Mouse (Mus musculus): ENCODE results near the gene Nuak1. TPM values are rescaled to one million over a fixed set of nuclear protein-coding genes. Genes with fewer than 3 reads are reported as not detected.

Nuak1 gene
- polyA plus RNA-seq, 1 experiment from 2014 or later, result 2.4 TPM

- H3K4me3 ChIP-seq (replicated peaks; ENCODE audit: low read depth, low read length), result no peak overlapping the region
- WGBS, result 10% methylated on average over 17 of the region's 17 CpGs
- H3K36me3 ChIP-seq (ENCODE audit: insufficient read depth, low read length), result 0 out of 2 replicates have a peak, but pooled peaks cover 5% of the 10 kb centered on the region
- no peaks in the 10 kb centered on the region for H3K9me3 ChIP-seq (replicated peaks; ENCODE audit: low read length)
- ATAC-seq (replicated peaks; ENCODE audit: low FRiP score, low read depth) (peak; percentile 27; the same call in 1 of the 2 replicates), DNase-seq (ENCODE audit: low spot score) (peak; percentile 78)
- no peaks in the 10 kb centered on the region for H3K27me3 ChIP-seq (ENCODE audit: insufficient read depth, low read length)
- peaks cover 11% of the 10 kb centered on the region for H3K4me1 ChIP-seq (replicated peaks; ENCODE audit: insufficient read depth, low read length)
- H3K27ac ChIP-seq, result no peak overlapping the region
- TF ChIP-seq CTCF (IDR thresholded peaks at IDR 0.05; ENCODE audit: low read depth), result no peak
- H3K9ac ChIP-seq (ENCODE audit: low read depth, low read length), result no peak overlapping the region
- no peak overlapping the region for H3K4me2 ChIP-seq (ENCODE audit: low read length)
Measured at GRCm38 (mm10) chr10:84382900-84383883, 57.2 kb downstream of the Nuak1 start.

GRCm38 (mm10) chr10:84381276-84381798, 59.1 kb downstream of the Nuak1 start:
- DNase-seq (ENCODE audit: low spot score) (no peak), ATAC-seq (replicated peaks; ENCODE audit: low FRiP score, low read depth) (no peak)
- Histone ChIP-seq H3K9me3 (replicated peaks; ENCODE audit: low read length) (no peaks in the 10 kb centered on the region), H3K4me2 (ENCODE audit: low read length) (no peak overlapping the region), H3K27me3 (ENCODE audit: insufficient read depth, low read length) (no peaks in the 10 kb centered on the region), H3K4me3 (replicated peaks; ENCODE audit: low read depth, low read length) (no peak overlapping the region), H3K9ac (ENCODE audit: low read depth, low read length) (no peak overlapping the region), H3K4me1 (replicated peaks; ENCODE audit: insufficient read depth, low read length) (no peaks in the 10 kb centered on the region), H3K36me3 (ENCODE audit: insufficient read depth, low read length) (0 out of 2 replicates have a peak, but pooled peaks cover 5% of the 10 kb centered on the region), H3K27ac (no peak overlapping the region)
- no peak for TF ChIP-seq CTCF (IDR thresholded peaks at IDR 0.05; ENCODE audit: low read depth)
- 88% methylated on average over 2 of the region's 2 CpGs for WGBS

- Histone ChIP-seq H3K4me3 (replicated peaks; ENCODE audit: low read depth, low read length) (no peak overlapping the region), H3K36me3 (ENCODE audit: insufficient read depth, low read length) (peaks cover 11% of the 10 kb centered on the region; the same call in 1 of the 2 replicates), H3K27me3 (ENCODE audit: insufficient read depth, low read length) (no peaks in the 10 kb centered on the region), H3K9ac (ENCODE audit: low read depth, low read length) (no peak overlapping the region), H3K9me3 (replicated peaks; ENCODE audit: low read length) (no peaks in the 10 kb centered on the region), H3K27ac (no peak overlapping the region), H3K4me1 (replicated peaks; ENCODE audit: insufficient read depth, low read length) (no peaks in the 10 kb centered on the region), H3K4me2 (ENCODE audit: low read length) (no peak overlapping the region)
- no peak for TF ChIP-seq CTCF (IDR thresholded peaks at IDR 0.05; ENCODE audit: low read depth)
- WGBS, result 91% methylated on average over 1 of the region's 1 CpGs
- ATAC-seq (replicated peaks; ENCODE audit: low FRiP score, low read depth), result no peak
- no peak for DNase-seq (ENCODE audit: low spot score)
Measured at GRCm38 (mm10) chr10:84379366-84379765, 61.0 kb downstream of the Nuak1 start.

DNA sequence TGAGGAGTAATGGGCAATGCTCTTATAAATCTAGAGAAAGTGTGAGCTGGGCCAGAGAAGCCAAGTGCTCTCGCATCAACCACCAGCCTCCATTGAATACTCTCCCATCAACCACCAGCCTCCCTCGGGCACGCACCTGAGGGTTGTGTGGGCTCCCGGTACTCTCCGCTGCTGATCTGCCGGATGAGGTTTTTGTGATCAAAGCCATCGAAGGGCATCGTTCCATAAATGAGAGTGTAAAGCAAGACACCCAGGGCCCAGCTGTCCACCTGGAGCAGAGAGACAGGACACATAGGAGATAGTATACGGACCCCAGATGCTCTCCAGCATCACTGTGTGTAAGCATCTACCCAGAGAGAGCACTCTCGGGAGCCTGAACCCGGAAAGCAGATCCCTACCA, 62.4 kb downstream of the Nuak1 start:
- ATAC-seq (replicated peaks; ENCODE audit: low FRiP score, low read depth) (no peak), DNase-seq (ENCODE audit: low spot score) (no peak)
- no peaks in the 10 kb centered on the region for H3K27me3 ChIP-seq (ENCODE audit: insufficient read depth, low read length)
- no peak overlapping the region for H3K9ac ChIP-seq (ENCODE audit: low read depth, low read length)
- no peaks in the 10 kb centered on the region for H3K9me3 ChIP-seq (replicated peaks; ENCODE audit: low read length)
- H3K36me3 ChIP-seq (ENCODE audit: insufficient read depth, low read length), result peaks cover 22% of the 10 kb centered on the region
- no peaks in the 10 kb centered on the region for H3K4me1 ChIP-seq (replicated peaks; ENCODE audit: insufficient read depth, low read length)
- no peak for TF ChIP-seq CTCF (IDR thresholded peaks at IDR 0.05; ENCODE audit: low read depth)
- no peak overlapping the region for H3K4me3 ChIP-seq (replicated peaks; ENCODE audit: low read depth, low read length)
- WGBS, result 87% methylated on average over 11 of the region's 11 CpGs
- H3K27ac ChIP-seq, result no peak overlapping the region
- H3K4me2 ChIP-seq (ENCODE audit: low read length), result no peak overlapping the region

DNA sequence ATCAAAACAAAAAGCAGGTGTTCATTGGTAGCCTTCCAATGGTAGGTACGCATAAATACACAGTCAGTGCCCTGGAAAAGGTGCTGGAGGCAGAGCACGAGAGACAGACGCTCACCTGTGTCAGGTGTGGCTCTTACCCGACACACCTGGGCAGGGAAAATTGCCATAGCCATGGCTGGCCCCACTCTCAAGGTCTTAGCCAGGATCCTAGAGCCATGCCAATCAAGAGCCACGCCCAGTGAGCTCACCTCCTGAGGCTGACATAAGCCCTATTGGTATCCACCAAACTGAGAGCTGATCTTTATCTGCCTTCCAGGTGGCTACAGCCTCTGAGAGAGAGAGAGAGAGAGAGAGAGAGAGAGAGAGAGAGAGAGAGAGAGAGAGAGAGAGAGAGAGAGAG, 64.1 kb downstream of the Nuak1 start:
- ATAC-seq (replicated peaks; ENCODE audit: low FRiP score, low read depth) (no peak), DNase-seq (ENCODE audit: low spot score) (no peak)
- Histone ChIP-seq H3K4me2 (ENCODE audit: low read length) (no peak overlapping the region), H3K27ac (no peak overlapping the region), H3K9me3 (replicated peaks; ENCODE audit: low read length) (no peaks in the 10 kb centered on the region), H3K4me1 (replicated peaks; ENCODE audit: insufficient read depth, low read length) (no peaks in the 10 kb centered on the region), H3K4me3 (replicated peaks; ENCODE audit: low read depth, low read length) (no peak overlapping the region), H3K9ac (ENCODE audit: low read depth, low read length) (no peak overlapping the region), H3K36me3 (ENCODE audit: insufficient read depth, low read length) (peaks cover 26% of the 10 kb centered on the region), H3K27me3 (ENCODE audit: insufficient read depth, low read length) (no peaks in the 10 kb centered on the region)
- 92% methylated on average over 5 of the region's 5 CpGs for WGBS
- TF ChIP-seq CTCF (IDR thresholded peaks at IDR 0.05; ENCODE audit: low read depth), result no peak

DNA sequence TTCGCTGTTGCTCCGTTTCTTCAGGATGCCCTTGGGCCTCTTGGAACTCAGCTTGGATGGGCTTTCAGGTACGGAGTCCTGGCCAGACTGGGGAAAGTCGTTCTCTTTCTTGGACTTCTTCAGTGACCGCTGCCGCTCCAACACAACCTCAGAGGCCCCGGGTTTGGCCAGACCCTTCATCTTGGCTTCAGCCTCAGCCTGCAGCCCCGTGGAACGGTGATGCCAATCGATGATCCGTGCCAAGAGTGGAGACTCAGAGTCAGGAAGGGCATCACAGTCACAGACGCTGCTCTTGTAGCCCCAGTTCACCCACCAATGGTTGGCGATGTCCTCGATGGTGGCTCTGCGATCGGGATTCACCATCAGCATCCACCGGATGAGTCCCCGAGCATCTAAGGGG, 65.4 kb downstream of the Nuak1 start:
- H3K4me3 ChIP-seq (replicated peaks; ENCODE audit: low read depth, low read length), result no peak overlapping the region
- H3K4me1 ChIP-seq (replicated peaks; ENCODE audit: insufficient read depth, low read length), result no peaks in the 10 kb centered on the region
- TF ChIP-seq CTCF (IDR thresholded peaks at IDR 0.05; ENCODE audit: low read depth), result no peak
- H3K9me3 ChIP-seq (replicated peaks; ENCODE audit: low read length), result no peaks in the 10 kb centered on the region
- WGBS, result 90% methylated on average over 18 of the region's 18 CpGs
- no peak overlapping the region for H3K4me2 ChIP-seq (ENCODE audit: low read length)
- H3K27me3 ChIP-seq (ENCODE audit: insufficient read depth, low read length), result no peaks in the 10 kb centered on the region
- H3K36me3 ChIP-seq (ENCODE audit: insufficient read depth, low read length), result peaks cover 27% of the 10 kb centered on the region
- no peak for DNase-seq (ENCODE audit: low spot score)
- no peak overlapping the region for H3K27ac ChIP-seq
- H3K9ac ChIP-seq (ENCODE audit: low read depth, low read length), result no peak overlapping the region
- no peak for ATAC-seq (replicated peaks; ENCODE audit: low FRiP score, low read depth)
